ENCODE assay signal across 11 mouse cellular contexts in the genomic region with DNA sequence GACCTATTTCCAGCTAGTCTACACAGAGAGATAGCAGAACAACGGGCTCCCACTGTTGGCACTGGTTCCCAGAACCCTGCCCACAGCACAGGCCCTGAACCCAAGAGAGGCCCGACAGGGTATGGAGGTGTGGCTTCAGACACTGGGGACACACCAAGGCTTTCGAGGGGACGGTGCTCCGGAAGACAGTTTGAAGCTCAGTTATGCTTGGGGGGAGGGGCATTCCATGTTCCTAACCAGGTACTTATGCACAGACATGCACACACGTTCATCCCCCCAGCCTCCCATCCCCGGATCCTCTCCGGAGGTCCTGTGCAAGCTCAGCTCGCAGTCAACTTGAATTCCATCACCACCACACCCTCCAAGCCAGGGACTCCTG. TPM values are rescaled to one million over a fixed set of nuclear protein-coding genes. Genes with fewer than 3 reads are reported as not detected.
DNase-seq lines count a peak whose midpoint lies in the region; ATAC-seq and TF ChIP-seq lines count a peak whose summit lies in the region.
"Had no signal": no experiment of that assay in that cellular context is flagged by ENCODE, and none has a peak within 500 bp of the region (broad histone marks: within the 10 kb centered on the region; RNA-seq: fewer than 3 reads in every experiment).

No protein-coding gene starts in this region.

- no peak for TF ChIP-seq POLR2A in thymus, adult 2 months (IDR thresholded peaks at IDR 0.05; ENCODE audit: control insufficient read depth, extremely low read depth, insufficient read depth, low read length, poor library complexity)

- no peak for TF ChIP-seq CTCF in thymus, adult 2 months (IDR thresholded peaks at IDR 0.05; ENCODE audit: borderline replicate concordance, control insufficient read depth, extremely low read depth, insufficient read depth, low read length, poor library complexity)

- no peak overlapping the region; the same call in 1 of the 2 replicates for H3K27ac ChIP-seq in intestine, embryonic 15.5 days
- H3K27ac ChIP-seq in intestine, embryonic 16.5 days (ENCODE audit: low read length) = no peak overlapping the region
- H3K27ac ChIP-seq in forebrain, embryonic 12.5 days = peak overlapping the region; percentile 71
- peak overlapping the region; percentile 70 for H3K27ac ChIP-seq in midbrain, embryonic 11.5 days (ENCODE audit: low read depth, low read length)
- peak overlapping the region; percentile 98 for H3K27ac ChIP-seq in thymus, adult 2 months (ENCODE audit: control insufficient read depth, insufficient read depth, low read length)
- H3K27ac ChIP-seq: embryonic facial prominence, embryonic 15.5 days; limb, embryonic 15.5 days had no signal

- WGBS in intestine, embryonic 15.5 days = 29% methylated on average over 9 of the region's 9 CpGs
- WGBS in intestine, embryonic 16.5 days = 32% methylated on average over 9 of the region's 9 CpGs
- WGBS in forebrain, embryonic 12.5 days = 45% methylated on average over 9 of the region's 9 CpGs
- WGBS in midbrain, embryonic 11.5 days = 50% methylated on average over 9 of the region's 9 CpGs
- 4% methylated on average over 9 of the region's 9 CpGs for WGBS in thymus, adult 2 months

- H3K4me3 ChIP-seq in intestine, embryonic 15.5 days (replicated peaks) = no peak overlapping the region
- H3K4me3 ChIP-seq in intestine, embryonic 16.5 days (ENCODE audit: low read length) = no peak overlapping the region
- no peak overlapping the region; the same call in 1 of the 2 replicates for H3K4me3 ChIP-seq in forebrain, embryonic 12.5 days (replicated peaks)
- H3K4me3 ChIP-seq in midbrain, embryonic 11.5 days (ENCODE audit: low read depth, low read length) = peak overlapping the region; percentile 6; the same call in 1 of the 2 replicates
- peak overlapping the region; percentile 45 for H3K4me3 ChIP-seq in thymus, adult 2 months (ENCODE audit: control insufficient read depth, insufficient read depth, low read length)
- H3K4me3 ChIP-seq: embryonic facial prominence, embryonic 15.5 days; limb, embryonic 15.5 days had no signal

- peak; percentile 89 for DNase-seq in midbrain, embryonic 11.5 days (ENCODE audit: low spot score, missing footprints)
- DNase-seq in thymus, adult 2 months = peak; percentile 72
- DNase-seq in cerebellum, adult 9-11 months = no peak
- DNase-seq in adrenal gland, adult 2 months = no peak
- no peak for DNase-seq in kidney, postnatal 14 days
- DNase-seq: heart, postnatal 36 days had no signal

- no peaks in the 10 kb centered on the region for H3K36me3 ChIP-seq in intestine, embryonic 15.5 days
- no peaks in the 10 kb centered on the region for H3K36me3 ChIP-seq in intestine, embryonic 16.5 days (ENCODE audit: control insufficient read depth, insufficient read depth, low read length)
- H3K36me3 ChIP-seq in forebrain, embryonic 12.5 days (replicated peaks) = peaks cover under 1% of the 10 kb centered on the region
- no peaks in the 10 kb centered on the region for H3K36me3 ChIP-seq in midbrain, embryonic 11.5 days (ENCODE audit: control insufficient read depth, insufficient read depth, low read length)
- H3K36me3 ChIP-seq in thymus, adult 2 months (ENCODE audit: control insufficient read depth, insufficient read depth, low read length) = no peaks in the 10 kb centered on the region
- H3K36me3 ChIP-seq: embryonic facial prominence, embryonic 15.5 days; limb, embryonic 15.5 days had no signal

- H3K4me1 ChIP-seq in intestine, embryonic 15.5 days (replicated peaks) = peaks cover 60% of the 10 kb centered on the region
- H3K4me1 ChIP-seq in intestine, embryonic 16.5 days (ENCODE audit: control insufficient read depth, insufficient read depth, low read length) = peaks cover 39% of the 10 kb centered on the region
- peaks cover 81% of the 10 kb centered on the region for H3K4me1 ChIP-seq in forebrain, embryonic 12.5 days
- H3K4me1 ChIP-seq in midbrain, embryonic 11.5 days (ENCODE audit: control insufficient read depth, insufficient read depth, low read length) = peaks cover 65% of the 10 kb centered on the region
- peaks cover 75% of the 10 kb centered on the region for H3K4me1 ChIP-seq in thymus, adult 2 months (replicated peaks; ENCODE audit: control insufficient read depth, insufficient read depth, low read length)

- H3K4me2 ChIP-seq in intestine, embryonic 15.5 days (replicated peaks) = 0 out of 2 replicates have a peak overlapping the region, but pooled peaks have one; percentile 7
- no peak overlapping the region for H3K4me2 ChIP-seq in intestine, embryonic 16.5 days (ENCODE audit: low read depth, low read length)
- peak overlapping the region; percentile 46 for H3K4me2 ChIP-seq in forebrain, embryonic 12.5 days
- H3K4me2 ChIP-seq in midbrain, embryonic 11.5 days = peak overlapping the region; percentile 88
- H3K4me2 ChIP-seq: embryonic facial prominence, embryonic 15.5 days; limb, embryonic 15.5 days had no signal

- H3K9ac ChIP-seq in intestine, embryonic 15.5 days = no peak overlapping the region
- no peak overlapping the region for H3K9ac ChIP-seq in intestine, embryonic 16.5 days (ENCODE audit: low read depth, low read length)
- H3K9ac ChIP-seq in forebrain, embryonic 12.5 days = 0 out of 2 replicates have a peak overlapping the region, but pooled peaks have one; percentile 22
- no peak overlapping the region; the same call in 1 of the 2 replicates for H3K9ac ChIP-seq in midbrain, embryonic 11.5 days (ENCODE audit: low read length)
- H3K9ac ChIP-seq: embryonic facial prominence, embryonic 15.5 days; limb, embryonic 15.5 days had no signal

- H3K9me3 ChIP-seq in intestine, embryonic 15.5 days = no peaks in the 10 kb centered on the region
- H3K9me3 ChIP-seq in intestine, embryonic 16.5 days (ENCODE audit: control insufficient read depth, low read length) = no peaks in the 10 kb centered on the region
- H3K9me3 ChIP-seq in forebrain, embryonic 12.5 days = no peaks in the 10 kb centered on the region
- H3K9me3 ChIP-seq in midbrain, embryonic 11.5 days (ENCODE audit: control insufficient read depth, low read length) = no peaks in the 10 kb centered on the region
- H3K9me3 ChIP-seq: embryonic facial prominence, embryonic 15.5 days; limb, embryonic 15.5 days had no signal

- no peaks in the 10 kb centered on the region for H3K27me3 ChIP-seq in intestine, embryonic 15.5 days (replicated peaks)
- no peaks in the 10 kb centered on the region for H3K27me3 ChIP-seq in intestine, embryonic 16.5 days (replicated peaks; ENCODE audit: control insufficient read depth, insufficient read depth, low read length)
- H3K27me3 ChIP-seq in forebrain, embryonic 12.5 days = no peaks in the 10 kb centered on the region
- no peaks in the 10 kb centered on the region for H3K27me3 ChIP-seq in midbrain, embryonic 11.5 days (ENCODE audit: control insufficient read depth, insufficient read depth, low read length)
- H3K27me3 ChIP-seq in thymus, adult 2 months (ENCODE audit: control insufficient read depth, insufficient read depth, low read length) = no peaks in the 10 kb centered on the region
- H3K27me3 ChIP-seq: embryonic facial prominence, embryonic 15.5 days had no signal

- no peak for ATAC-seq in intestine, embryonic 15.5 days
- ATAC-seq in intestine, embryonic 16.5 days = no peak
- no peak for ATAC-seq in forebrain, embryonic 12.5 days (ENCODE audit: low FRiP score)
- ATAC-seq in midbrain, embryonic 11.5 days (ENCODE audit: low FRiP score) = no peak

RNA-seq across cellular contexts. Expression of a gene that starts 4.8 kb away (rescaled TPM):
- polyA plus RNA-seq in intestine, embryonic 15.5 days (2015; fragmentation: Nextera tagmentation; extraction: Ambion mirVana) = 36.0 and 38.8 TPM in 2 replicates
- polyA plus RNA-seq in intestine, embryonic 16.5 days (2015; fragmentation: Nextera tagmentation; extraction: Ambion mirVana) = 49.3 and 52.1 TPM in 2 replicates
- 106 and 137 TPM in 2 replicates for polyA plus RNA-seq in forebrain, embryonic 12.5 days (2016; fragmentation: Nextera tagmentation; extraction: Ambion mirVana)
- 179 and 191 TPM in 2 replicates for polyA plus RNA-seq in midbrain, embryonic 11.5 days (2014; fragmentation: Nextera tagmentation; extraction: Ambion mirVana)
- polyA plus RNA-seq in thymus, adult 2 months (2012; rRNA removed) = 444 and 462 TPM in 2 replicates
- 10 to 100 TPM; 58.6 to 64.7 TPM for total RNA-seq in adrenal gland, adult 2 months (2021)
- polyA plus RNA-seq in adrenal gland, adult 2 months (2012; rRNA removed) = 123 and 179 TPM in 2 replicates

Comparison
In these comparisons a context has a peak if more than half of its experiments do, and no peak if none do; other contexts are left out.
1. H3K27ac ChIP-seq: peak in forebrain, embryonic 12.5 days (single experiment), midbrain, embryonic 11.5 days (single experiment) and thymus, adult 2 months (single experiment); none in intestine, embryonic 15.5 days (single experiment) and intestine, embryonic 16.5 days (single experiment).
2. H3K4me3 ChIP-seq: peak in midbrain, embryonic 11.5 days (single experiment) and thymus, adult 2 months (single experiment); none in intestine, embryonic 15.5 days (single experiment), intestine, embryonic 16.5 days (single experiment) and forebrain, embryonic 12.5 days (single experiment).
3. DNase-seq: peak in midbrain, embryonic 11.5 days (single experiment) and thymus, adult 2 months (single experiment); none in cerebellum, adult 9-11 months (single experiment), adrenal gland, adult 2 months (single experiment) and kidney, postnatal 14 days (single experiment).